In genomic region chr9:31687686-31688397, GRCm38 (mm10) we compare ENCODE assay signal across 9 mouse cellular contexts.
DNase-seq lines count a peak whose midpoint lies in the region; ATAC-seq and TF ChIP-seq lines count a peak whose summit lies in the region.
"Had no signal": no experiment of that assay in that cellular context is flagged by ENCODE, and none has a peak within 500 bp of the region (broad histone marks: within the 10 kb centered on the region; RNA-seq: fewer than 3 reads in every experiment).

No protein-coding gene starts in this region.

- peak overlapping the region; percentile 58 for H3K4me2 ChIP-seq in lung, embryonic 14.5 days
- peak overlapping the region; percentile 64 for H3K4me2 ChIP-seq in heart, embryonic 13.5 days
- H3K4me2 ChIP-seq in kidney, embryonic 15.5 days = peak overlapping the region; percentile 56
- peak overlapping the region; percentile 23; the same call in 1 of the 2 replicates for H3K4me2 ChIP-seq in midbrain, embryonic 11.5 days

- no peak for TF ChIP-seq POLR2A in lung, adult 2 months (IDR thresholded peaks at IDR 0.05; ENCODE audit: borderline replicate concordance, extremely low read depth, low read depth, low read length)

- 0 out of 2 replicates have a peak overlapping the region, but pooled peaks have one; percentile 10 for H3K9ac ChIP-seq in lung, embryonic 14.5 days
- H3K9ac ChIP-seq in heart, embryonic 13.5 days = peak overlapping the region; percentile 34; the same call in 1 of the 2 replicates
- H3K9ac ChIP-seq in kidney, embryonic 15.5 days = 0 out of 2 replicates have a peak overlapping the region, but pooled peaks have one; percentile 5
- H3K9ac ChIP-seq in midbrain, embryonic 11.5 days (ENCODE audit: low read length) = no peak overlapping the region

- H3K36me3 ChIP-seq in lung, embryonic 14.5 days (ENCODE audit: insufficient read depth) = no peaks in the 10 kb centered on the region
- H3K36me3 ChIP-seq in heart, embryonic 13.5 days = no peaks in the 10 kb centered on the region
- no peaks in the 10 kb centered on the region for H3K36me3 ChIP-seq in kidney, embryonic 15.5 days
- H3K36me3 ChIP-seq in midbrain, embryonic 11.5 days (ENCODE audit: control insufficient read depth, insufficient read depth, low read length) = no peaks in the 10 kb centered on the region

- no peak for TF ChIP-seq CTCF in lung, embryonic 14.5 days (IDR thresholded peaks at IDR 0.05; ENCODE audit: low read depth)
- no peak for TF ChIP-seq CTCF in lung, adult 2 months (IDR thresholded peaks at IDR 0.05; ENCODE audit: insufficient read depth, low read length)

- H3K4me1 ChIP-seq in lung, embryonic 14.5 days (ENCODE audit: insufficient read depth) = peaks cover 27% of the 10 kb centered on the region
- H3K4me1 ChIP-seq in lung, adult 2 months (ENCODE audit: control insufficient read depth, insufficient read depth, low read length) = peaks cover 11% of the 10 kb centered on the region
- peaks cover 30% of the 10 kb centered on the region for H3K4me1 ChIP-seq in heart, embryonic 13.5 days
- H3K4me1 ChIP-seq in kidney, embryonic 15.5 days = peaks cover 65% of the 10 kb centered on the region
- peaks cover 11% of the 10 kb centered on the region for H3K4me1 ChIP-seq in midbrain, embryonic 11.5 days (ENCODE audit: control insufficient read depth, insufficient read depth, low read length)

- H3K27ac ChIP-seq in lung, embryonic 14.5 days (ENCODE audit: low read depth) = no peak overlapping the region
- no peak overlapping the region for H3K27ac ChIP-seq in heart, embryonic 13.5 days (replicated peaks)
- peak overlapping the region; percentile 67 for H3K27ac ChIP-seq in kidney, embryonic 15.5 days
- H3K27ac ChIP-seq in midbrain, embryonic 11.5 days (ENCODE audit: low read depth, low read length) = no peak overlapping the region

- DNase-seq in lung, embryonic 14.5 days = peak; percentile 48
- no peak for DNase-seq in lung, adult 2 months
- DNase-seq in midbrain, embryonic 11.5 days (ENCODE audit: low spot score, missing footprints) = no peak
- DNase-seq in testis, postnatal 10 days (ENCODE audit: low spot score) = peak; percentile 77
- DNase-seq in spleen, adult 18-20 months = no peak
- no peak for DNase-seq in spleen, postnatal 36 days (ENCODE audit: low spot score in 2 of 2)

- H3K4me3 ChIP-seq in lung, embryonic 14.5 days (ENCODE audit: low read depth, low read length) = peak overlapping the region; percentile 20
- no peak overlapping the region for H3K4me3 ChIP-seq in lung, adult 2 months (replicated peaks; ENCODE audit: extremely low read depth, low read depth, low read length)
- peak overlapping the region; percentile 32 for H3K4me3 ChIP-seq in heart, embryonic 13.5 days
- H3K4me3 ChIP-seq in kidney, embryonic 15.5 days (replicated peaks) = peak overlapping the region; percentile 30
- H3K4me3 ChIP-seq in midbrain, embryonic 11.5 days (ENCODE audit: low read depth, low read length) = no peak overlapping the region
- H3K4me3 ChIP-seq: myocyte had no signal

- ATAC-seq in lung, embryonic 14.5 days (ENCODE audit: insufficient read depth) = no peak
- no peak for ATAC-seq in heart, embryonic 13.5 days (ENCODE audit: extremely low read depth, insufficient number of reproducible peaks, low FRiP score, low TSS enrichment)
- ATAC-seq in kidney, embryonic 15.5 days (replicated peaks; ENCODE audit: low FRiP score) = peak; percentile 54
- 0 out of 2 replicates have a peak, but pooled peaks have one; percentile 39 for ATAC-seq in midbrain, embryonic 11.5 days (ENCODE audit: low FRiP score)

- H3K9me3 ChIP-seq in lung, embryonic 14.5 days (ENCODE audit: low read depth, low read length) = no peaks in the 10 kb centered on the region
- H3K9me3 ChIP-seq in heart, embryonic 13.5 days = no peaks in the 10 kb centered on the region
- H3K9me3 ChIP-seq in kidney, embryonic 15.5 days (replicated peaks) = no peaks in the 10 kb centered on the region
- H3K9me3 ChIP-seq in midbrain, embryonic 11.5 days (ENCODE audit: control insufficient read depth, low read length) = no peaks in the 10 kb centered on the region

- no peaks in the 10 kb centered on the region for H3K27me3 ChIP-seq in lung, embryonic 14.5 days (ENCODE audit: insufficient read depth, low read length)
- peaks cover 25% of the 10 kb centered on the region; the same call in 1 of the 2 replicates for H3K27me3 ChIP-seq in heart, embryonic 13.5 days (replicated peaks)
- H3K27me3 ChIP-seq in kidney, embryonic 15.5 days = 0 out of 2 replicates have a peak, but pooled peaks cover 10% of the 10 kb centered on the region
- no peaks in the 10 kb centered on the region for H3K27me3 ChIP-seq in midbrain, embryonic 11.5 days (ENCODE audit: control insufficient read depth, insufficient read depth, low read length)

- WGBS in lung, embryonic 14.5 days = 15% methylated on average over 17 of the region's 17 CpGs
- 21% methylated on average over 17 of the region's 17 CpGs for WGBS in lung, adult 2 months
- 26% methylated on average over 17 of the region's 17 CpGs for WGBS in heart, embryonic 13.5 days
- 8% methylated on average over 17 of the region's 17 CpGs for WGBS in kidney, embryonic 15.5 days
- 30% methylated on average over 17 of the region's 17 CpGs for WGBS in midbrain, embryonic 11.5 days

Comparison
In these comparisons a context has a peak if more than half of its experiments do, and no peak if none do; other contexts are left out.
1. DNase-seq: peak in lung, embryonic 14.5 days (single experiment) and testis, postnatal 10 days (single experiment); none in lung, adult 2 months (single experiment), midbrain, embryonic 11.5 days (single experiment), spleen, adult 18-20 months (0 of 2) and spleen, postnatal 36 days (0 of 2).
2. H3K4me3 ChIP-seq: peak in lung, embryonic 14.5 days (single experiment), heart, embryonic 13.5 days (single experiment) and kidney, embryonic 15.5 days (single experiment); none in lung, adult 2 months (single experiment) and midbrain, embryonic 11.5 days (single experiment).
3. ATAC-seq: peak in kidney, embryonic 15.5 days (single experiment) and midbrain, embryonic 11.5 days (single experiment); none in lung, embryonic 14.5 days (single experiment) and heart, embryonic 13.5 days (single experiment).
4. Peak in every context shown above with its lines, with median percentiles within 50 percentile points of each other: H3K4me2 ChIP-seq.